Mouse (Mus musculus) splenic B cell, adult 2 months (primary cell): ENCODE measurements around the gene Rrp1b.

ENCODE experiments used
- DNase-seq: peaks from one replicate; pipeline ENCODE4 v3.0.0-alpha.2; 2011; ENCODE audit warnings: low read depth, low spot score
- H3K27me3 ChIP-seq: 2 replicates; pipeline ENCODE4 v1.6.1; 2012; ENCODE audit warnings: mild to moderate bottlenecking, low read length, moderate library complexity, mixed read lengths; ENCODE audit not compliant: control insufficient read depth, poor library complexity, insufficient read depth, severe bottlenecking
- H3K36me3 ChIP-seq: 2 replicates; pipeline ENCODE4 v1.6.1; 2012; ENCODE audit warnings: mild to moderate bottlenecking, low read length, moderate library complexity, mixed read lengths; ENCODE audit not compliant: control insufficient read depth, poor library complexity, insufficient read depth, severe bottlenecking

Rrp1b gene

DNA sequence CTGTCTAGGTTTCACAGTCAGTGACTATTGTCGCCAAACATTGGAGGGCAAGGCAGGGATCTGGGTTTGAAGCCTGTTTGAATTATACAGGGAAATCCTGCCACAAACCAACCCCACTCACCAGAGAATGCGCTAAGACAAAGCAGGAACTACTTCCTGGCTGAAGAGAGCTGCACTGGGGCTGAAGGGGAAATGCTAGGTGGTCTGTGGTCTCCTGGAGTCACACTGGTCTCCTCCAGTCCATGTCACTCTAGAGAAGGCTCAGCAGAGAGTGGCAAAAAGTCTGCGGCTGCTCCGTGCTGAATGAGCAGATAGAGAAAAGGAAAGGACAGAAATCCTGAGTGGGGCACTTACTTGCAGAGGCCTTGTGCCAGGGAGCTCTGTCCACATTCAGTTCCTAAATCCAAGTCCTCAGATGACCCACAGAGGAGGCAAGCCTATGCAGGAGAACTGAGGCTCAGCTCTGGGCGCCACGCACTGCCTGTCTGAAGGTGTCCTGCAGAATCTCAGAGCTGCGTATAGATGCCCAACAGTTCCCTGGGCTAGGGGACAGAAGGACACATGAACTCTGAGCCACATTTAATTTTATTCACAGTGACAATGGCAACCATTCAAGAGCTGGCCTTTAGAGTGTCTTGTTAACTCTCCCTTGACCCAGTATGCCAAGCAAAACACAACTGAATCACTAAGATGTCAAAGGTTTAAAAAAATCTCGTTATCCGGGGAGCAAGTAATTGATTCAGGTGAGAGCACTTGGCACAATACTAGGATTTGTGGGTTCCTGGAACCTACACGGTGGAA, 75.3 kb downstream of the Rrp1b start:
- no peaks in the 10 kb centered on the region for H3K36me3 ChIP-seq
- DNase-seq = no peak
- no peaks in the 10 kb centered on the region for H3K27me3 ChIP-seq
